Mouse (Mus musculus): Measurements from ENCODE around the gene Atp2a1. TPM values are rescaled to one million over a fixed set of nuclear protein-coding genes. Genes with fewer than 3 reads are reported as not detected.

The Atp2a1 gene
- polyA plus RNA-seq, 1 experiment from 2014 or later = 0.39 TPM

GRCm38 (mm10) chr7:126397221-126397620 lies 65.7 kb downstream of the Atp2a1 start:
- peaks cover 6% of the 10 kb centered on the region for H3K4me1 ChIP-seq (ENCODE audit: control insufficient read depth, insufficient read depth, low read length)
- WGBS = 56% methylated on average over 6 of the region's 6 CpGs
- H3K4me2 ChIP-seq (ENCODE audit: low read length) = peak overlapping the region; percentile 41
- no peak for ATAC-seq
- H3K36me3 ChIP-seq (ENCODE audit: control insufficient read depth, insufficient read depth, low read length) = no peaks in the 10 kb centered on the region
- H3K9me3 ChIP-seq (replicated peaks; ENCODE audit: control insufficient read depth, low read length, poor library complexity, severe bottlenecking) = no peaks in the 10 kb centered on the region
- no peaks in the 10 kb centered on the region for H3K27me3 ChIP-seq (ENCODE audit: control insufficient read depth, insufficient read depth, low read depth, low read length)
- H3K9ac ChIP-seq (ENCODE audit: low read depth, low read length) = no peak overlapping the region
- H3K27ac ChIP-seq (ENCODE audit: low read length) = no peak overlapping the region
- 0 out of 2 replicates have a peak overlapping the region, but pooled peaks have one; percentile 8 for H3K4me3 ChIP-seq (ENCODE audit: low read depth, low read length)

GRCm38 (mm10) chr7:126396298-126397119 lies 66.4 kb downstream of the Atp2a1 start, which contains the start of gene Nfatc2ip:
Nfatc2ip (minus strand) TSS chr7:126396737.
- WGBS = under 1% methylated on average over 59 of the region's 59 CpGs
- Histone ChIP-seq H3K27me3 (ENCODE audit: control insufficient read depth, insufficient read depth, low read depth, low read length) (no peaks in the 10 kb centered on the region), H3K9me3 (replicated peaks; ENCODE audit: control insufficient read depth, low read length, poor library complexity, severe bottlenecking) (no peaks in the 10 kb centered on the region), H3K36me3 (ENCODE audit: control insufficient read depth, insufficient read depth, low read length) (no peaks in the 10 kb centered on the region), H3K4me1 (ENCODE audit: control insufficient read depth, insufficient read depth, low read length) (peaks cover 6% of the 10 kb centered on the region), H3K27ac (ENCODE audit: low read length) (peak within 1 kb of the TSS; percentile 58; the same call in 1 of the 2 replicates), H3K4me3 (ENCODE audit: low read depth, low read length) (peak within 1 kb of the TSS; percentile 81), H3K9ac (ENCODE audit: low read depth, low read length) (peak within 1 kb of the TSS; percentile 82), H3K4me2 (ENCODE audit: low read length) (peak within 1 kb of the TSS; percentile 70)
- peak; percentile 100 for ATAC-seq

Other genes with a start within 250 kb of the Atp2a1 start
- gene Sbk1, start 190.5 kb downstream of the Atp2a1 start, polyA plus RNA-seq (2015; fragmentation: Nextera tagmentation; extraction: Ambion mirVana) = 233 and 251 TPM in 2 replicates
- 0.87 and 1.3 TPM in 2 replicates for gene Lat, start 93.5 kb downstream of the Atp2a1 start, polyA plus RNA-seq (2015; fragmentation: Nextera tagmentation; extraction: Ambion mirVana)
- 87.1 and 92.6 TPM in 2 replicates for gene Spns1, start 85.7 kb downstream of the Atp2a1 start, polyA plus RNA-seq (2015; fragmentation: Nextera tagmentation; extraction: Ambion mirVana)
- gene Nfatc2ip, start 66.4 kb downstream of the Atp2a1 start, polyA plus RNA-seq (2015; fragmentation: Nextera tagmentation; extraction: Ambion mirVana) = 2.1 TPM in 2 replicates
- not detected in 2 replicates for gene Cd19, start 48.2 kb downstream of the Atp2a1 start, polyA plus RNA-seq (2015; fragmentation: Nextera tagmentation; extraction: Ambion mirVana)
- 22.9 and 23.8 TPM in 2 replicates for gene Rabep2, start 34.3 kb downstream of the Atp2a1 start, polyA plus RNA-seq (2015; fragmentation: Nextera tagmentation; extraction: Ambion mirVana)
- gene Sh2b1, start 12.3 kb upstream of the Atp2a1 start, polyA plus RNA-seq (2015; fragmentation: Nextera tagmentation; extraction: Ambion mirVana) = 76.8 and 79.6 TPM in 2 replicates
- gene Tufm, start 24.3 kb upstream of the Atp2a1 start, polyA plus RNA-seq (2015; fragmentation: Nextera tagmentation; extraction: Ambion mirVana) = 121 and 127 TPM in 2 replicates
- gene Atxn2l, start 40.3 kb upstream of the Atp2a1 start, polyA plus RNA-seq (2015; fragmentation: Nextera tagmentation; extraction: Ambion mirVana) = 66.9 and 68.8 TPM in 2 replicates
- 177 and 184 TPM in 2 replicates for gene Eif3c, start 103.3 kb upstream of the Atp2a1 start, polyA plus RNA-seq (2015; fragmentation: Nextera tagmentation; extraction: Ambion mirVana)
- 0.31 TPM in 2 replicates for gene Apobr, start 121.8 kb upstream of the Atp2a1 start, polyA plus RNA-seq (2015; fragmentation: Nextera tagmentation; extraction: Ambion mirVana)
- gene Cln3, start 122.7 kb upstream of the Atp2a1 start, polyA plus RNA-seq (2015; fragmentation: Nextera tagmentation; extraction: Ambion mirVana) = 36.4 and 37.7 TPM in 2 replicates
- gene Il27, start 131.8 kb upstream of the Atp2a1 start, polyA plus RNA-seq (2015; fragmentation: Nextera tagmentation; extraction: Ambion mirVana) = not detected in 2 replicates
- gene Nupr1, start 167.8 kb upstream of the Atp2a1 start, polyA plus RNA-seq (2015; fragmentation: Nextera tagmentation; extraction: Ambion mirVana) = 6.1 and 9.5 TPM in 2 replicates
- 50.1 and 56.9 TPM in 2 replicates for gene Sgf29, start 186.2 kb upstream of the Atp2a1 start, polyA plus RNA-seq (2015; fragmentation: Nextera tagmentation; extraction: Ambion mirVana)
- gene Sult1a1, start 213.3 kb upstream of the Atp2a1 start, polyA plus RNA-seq (2015; fragmentation: Nextera tagmentation; extraction: Ambion mirVana) = 7.6 and 8.5 TPM in 2 replicates
- gene Bola2, start 232.3 kb upstream of the Atp2a1 start, polyA plus RNA-seq (2015; fragmentation: Nextera tagmentation; extraction: Ambion mirVana) = 113 and 120 TPM in 2 replicates
- 16.8 and 17.3 TPM in 2 replicates for gene Slx1b, start 232.7 kb upstream of the Atp2a1 start, polyA plus RNA-seq (2015; fragmentation: Nextera tagmentation; extraction: Ambion mirVana)
- gene Coro1a, start 244.7 kb upstream of the Atp2a1 start, polyA plus RNA-seq (2015; fragmentation: Nextera tagmentation; extraction: Ambion mirVana) = 114 and 122 TPM in 2 replicates

Data from midbrain, embryonic 16.5 days (tissue).